Mouse (Mus musculus) duodenum, adult 2 months (tissue): ENCODE data around the gene Fbxw13. TPM values are rescaled to one million over a fixed set of nuclear protein-coding genes. Genes with fewer than 3 reads are reported as not detected.

Experiments used
- polyA plus RNA-seq: library from polyadenylated mRNA; depleted of rRNA; stranded (reverse); fragments of >200 nt; gene quantifications from 2 replicates; pipeline ENCODE4 v1.2.3, GENCODE M21; 2012; ENCODE audit warnings: low replicate concordance; rRNA removed

Fbxw13 gene
- polyA plus RNA-seq, result not detected in 2 replicates

DNA sequence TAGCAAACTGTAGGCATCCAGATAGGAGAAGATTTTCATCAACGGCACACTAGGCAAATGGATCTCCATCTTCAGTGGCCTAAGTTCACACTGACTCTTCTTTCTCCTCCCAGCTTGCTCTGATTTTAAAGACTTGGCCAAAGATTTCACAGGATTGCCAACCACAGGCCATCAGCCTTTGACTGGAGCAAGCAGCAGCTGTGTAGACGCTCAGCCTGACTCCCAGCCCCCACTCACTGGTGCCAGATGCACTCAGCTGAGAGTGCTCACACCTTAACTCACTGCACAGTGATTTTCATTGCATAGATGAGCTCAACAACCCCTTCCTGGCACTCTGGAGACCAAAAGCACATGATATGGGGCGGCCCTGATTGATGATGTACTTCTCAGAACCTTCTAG, at the start of gene Fbxw13:
TSS of gene Fbxw13 (minus strand) at position 101 of the 400 bp plus-strand sequence.

DNA sequence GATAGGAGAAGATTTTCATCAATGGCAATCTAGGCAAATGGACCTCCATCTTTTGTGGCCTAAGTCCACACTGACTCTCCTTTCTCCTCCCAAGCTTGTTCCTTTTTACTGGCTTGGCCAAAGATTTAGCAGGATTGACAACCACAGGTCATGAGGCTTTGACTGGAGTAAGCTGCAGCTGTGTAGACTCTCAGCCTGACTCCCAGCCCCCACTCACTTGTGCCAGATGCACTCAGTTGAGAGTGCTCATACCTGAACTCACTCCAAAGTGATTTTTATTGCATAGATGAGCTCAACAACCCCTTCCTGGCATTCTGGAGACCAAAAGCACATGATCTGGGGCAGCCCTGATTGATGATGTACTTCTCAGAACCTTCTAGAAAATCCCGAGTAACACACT, 38.9 kb upstream of the Fbxw13 start, which contains the start of gene Fbxw20:
TSS of gene Fbxw20 (minus strand) at position 101 of the 400 bp plus-strand sequence.

DNA sequence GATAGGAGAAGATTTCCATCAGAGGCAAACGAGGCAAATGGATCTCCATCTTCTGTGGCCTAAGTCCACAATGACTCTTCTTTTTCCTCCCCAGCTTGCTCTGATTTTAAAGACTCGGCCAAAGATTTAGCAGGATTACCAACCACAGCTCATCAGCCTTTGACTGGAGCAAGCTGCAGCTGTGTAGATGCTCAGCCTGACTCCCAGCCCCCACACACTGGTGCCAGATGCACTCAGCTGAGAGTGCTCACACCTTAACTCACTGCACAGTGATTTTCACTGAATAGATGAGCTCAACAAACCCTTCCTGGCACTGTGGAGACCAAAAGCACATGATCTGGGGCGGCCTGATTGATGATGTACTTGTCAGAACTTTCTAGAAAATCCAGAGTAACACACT, 33.8 kb downstream of the Fbxw13 start, which contains the start of gene Fbxw21:
TSS of gene Fbxw21 (minus strand) at position 101 of the 400 bp plus-strand sequence.

Other genes with a start within 250 kb of the Fbxw13 start
- 3.1 and 9.2 TPM in 2 replicates for gene Col7a1, start 242.4 kb downstream of the Fbxw13 start, polyA plus RNA-seq
- gene Ucn2, start 210.0 kb downstream of the Fbxw13 start, polyA plus RNA-seq, result 0.12 and 0.27 TPM in 2 replicates
- gene Pfkfb4, start 204.2 kb downstream of the Fbxw13 start, polyA plus RNA-seq, result 67.1 and 86.6 TPM in 2 replicates
- 453 and 610 TPM in 2 replicates for gene Shisa5, start 157.4 kb downstream of the Fbxw13 start, polyA plus RNA-seq
- 53.3 and 130 TPM in 2 replicates for gene Trex1, start 136.2 kb downstream of the Fbxw13 start, polyA plus RNA-seq
- gene Atrip, start 121.9 kb downstream of the Fbxw13 start, polyA plus RNA-seq, result 7.5 and 10.3 TPM in 2 replicates
- 9.5 and 12.0 TPM in 2 replicates for gene Ccdc51, start 113.5 kb downstream of the Fbxw13 start, polyA plus RNA-seq
- 10.0 and 11.7 TPM in 2 replicates for gene Tma7, start 113.4 kb downstream of the Fbxw13 start, polyA plus RNA-seq
- 1.4 and 5.1 TPM in 2 replicates for gene Plxnb1, start 100.6 kb downstream of the Fbxw13 start, polyA plus RNA-seq
- gene Fbxw21, start 33.9 kb downstream of the Fbxw13 start, polyA plus RNA-seq, result not detected in 2 replicates
- not detected in 2 replicates for gene Fbxw20, start 38.8 kb upstream of the Fbxw13 start, polyA plus RNA-seq
- gene Fbxw14, start 91.7 kb upstream of the Fbxw13 start, polyA plus RNA-seq, result not detected in 2 replicates
- not detected in 2 replicates for gene Fbxw28, start 143.7 kb upstream of the Fbxw13 start, polyA plus RNA-seq
- not detected in 2 replicates for gene Fbxw22, start 208.3 kb upstream of the Fbxw13 start, polyA plus RNA-seq